Mouse (Mus musculus) layer of hippocampus, postnatal 10 days (tissue): ENCODE data around the gene Rpl24. TPM values are rescaled to one million over a fixed set of nuclear protein-coding genes. Genes with fewer than 3 reads are reported as not detected.

Experiments
- DNase-seq, 2 experiments: peaks; one replicate each; pipeline ENCODE4 v3.0.0; 2021; ENCODE audit warnings: low spot score in 2 of 2
- total RNA-seq, 2 experiments: library from RNA; stranded (reverse); gene quantifications; 2 replicates each; pipeline ENCODE4 v1.2.3; 2021

The Rpl24 gene
- total RNA-seq, 2 experiments from 2014 or later: 450 to 460 TPM

DNA sequence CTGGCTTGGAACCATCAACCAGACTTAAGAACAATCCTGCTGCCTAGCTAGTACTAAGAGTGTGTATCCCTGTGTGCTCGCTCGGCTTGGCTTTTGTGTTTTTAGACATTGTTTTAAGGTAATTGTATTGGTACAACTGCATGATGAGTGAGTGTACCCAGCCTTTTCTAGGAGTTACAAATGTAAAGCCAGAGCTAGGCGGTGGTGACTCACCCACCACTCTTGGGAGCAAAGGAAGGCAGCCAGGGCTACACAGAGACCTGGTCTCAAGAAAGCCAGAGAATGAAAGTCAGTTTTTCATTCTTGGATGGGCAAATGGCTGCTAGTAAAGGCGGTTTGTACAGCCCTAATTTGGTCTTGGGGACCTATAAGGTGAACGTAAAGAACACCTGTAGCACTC, 4.3 kb downstream of the Rpl24 start:
- no peak for DNase-seq

DNA sequence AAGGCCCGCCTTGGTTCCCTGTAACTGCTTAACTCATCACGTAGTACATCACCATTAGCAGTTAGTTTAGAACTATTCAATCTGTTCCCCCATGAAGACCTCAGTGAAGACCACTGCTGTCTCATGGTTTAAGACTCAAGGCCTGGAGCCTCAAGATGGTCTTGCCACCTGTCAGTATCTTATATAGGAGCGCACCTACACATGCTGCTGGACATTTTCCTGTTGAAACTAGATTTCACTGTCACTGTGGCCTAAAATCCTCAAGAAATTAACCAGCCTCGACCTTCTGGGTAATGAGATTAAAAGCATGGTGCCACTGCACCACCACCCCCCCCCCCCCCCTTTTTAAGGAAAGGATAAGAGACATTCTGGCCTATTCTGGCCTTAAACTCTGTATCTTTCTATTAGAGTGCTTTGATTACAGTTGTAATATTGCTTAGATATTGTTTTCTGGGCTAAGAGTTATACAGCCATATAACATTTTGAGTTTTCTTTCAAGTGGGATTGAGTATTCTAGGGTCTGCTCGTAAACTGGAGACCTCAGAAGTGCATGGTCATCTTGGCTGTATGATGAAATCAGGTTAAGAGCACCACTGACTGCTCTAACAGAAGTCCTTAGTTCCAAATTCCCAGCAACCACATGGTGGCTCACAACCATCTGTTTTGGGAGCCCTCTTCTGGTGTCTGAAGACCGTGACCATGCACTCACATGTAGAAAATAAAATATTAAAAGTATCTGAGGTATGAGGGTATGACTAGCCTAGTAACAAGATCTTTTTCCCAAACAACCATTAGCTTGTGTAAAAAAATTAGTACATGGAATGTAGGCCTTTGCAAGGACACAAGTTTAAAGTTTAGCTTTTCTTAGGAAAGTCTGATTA, 5.9 kb downstream of the Rpl24 start:
- DNase-seq: no peak

DNA sequence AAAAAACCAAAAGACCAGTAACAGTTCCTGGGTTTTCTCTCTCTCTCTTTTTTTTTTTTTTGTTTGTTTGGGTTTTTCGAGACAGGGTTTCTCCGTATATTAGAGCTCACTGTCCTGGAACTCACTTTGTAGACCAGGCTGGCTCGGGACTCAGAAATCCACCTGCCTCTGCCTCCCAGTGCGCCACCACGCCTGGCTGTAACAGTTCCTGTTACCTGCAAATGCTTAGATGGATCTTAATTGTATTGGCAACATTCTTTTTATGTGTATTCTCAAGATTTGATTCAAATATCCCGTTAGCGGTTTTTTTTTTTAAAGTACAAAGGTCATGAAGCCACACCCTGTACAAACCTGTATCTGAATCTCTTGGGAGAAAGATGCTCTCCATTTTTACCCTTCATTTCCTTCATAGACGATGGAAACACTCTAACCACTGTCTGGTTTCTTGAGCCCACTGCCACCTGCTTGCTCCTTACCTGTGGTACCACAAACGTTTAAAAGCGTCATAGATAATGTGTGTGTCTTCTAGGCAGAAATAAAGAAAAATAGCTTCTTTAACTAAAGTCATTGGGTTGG, 6.6 kb downstream of the Rpl24 start:
- no peak for DNase-seq

DNA sequence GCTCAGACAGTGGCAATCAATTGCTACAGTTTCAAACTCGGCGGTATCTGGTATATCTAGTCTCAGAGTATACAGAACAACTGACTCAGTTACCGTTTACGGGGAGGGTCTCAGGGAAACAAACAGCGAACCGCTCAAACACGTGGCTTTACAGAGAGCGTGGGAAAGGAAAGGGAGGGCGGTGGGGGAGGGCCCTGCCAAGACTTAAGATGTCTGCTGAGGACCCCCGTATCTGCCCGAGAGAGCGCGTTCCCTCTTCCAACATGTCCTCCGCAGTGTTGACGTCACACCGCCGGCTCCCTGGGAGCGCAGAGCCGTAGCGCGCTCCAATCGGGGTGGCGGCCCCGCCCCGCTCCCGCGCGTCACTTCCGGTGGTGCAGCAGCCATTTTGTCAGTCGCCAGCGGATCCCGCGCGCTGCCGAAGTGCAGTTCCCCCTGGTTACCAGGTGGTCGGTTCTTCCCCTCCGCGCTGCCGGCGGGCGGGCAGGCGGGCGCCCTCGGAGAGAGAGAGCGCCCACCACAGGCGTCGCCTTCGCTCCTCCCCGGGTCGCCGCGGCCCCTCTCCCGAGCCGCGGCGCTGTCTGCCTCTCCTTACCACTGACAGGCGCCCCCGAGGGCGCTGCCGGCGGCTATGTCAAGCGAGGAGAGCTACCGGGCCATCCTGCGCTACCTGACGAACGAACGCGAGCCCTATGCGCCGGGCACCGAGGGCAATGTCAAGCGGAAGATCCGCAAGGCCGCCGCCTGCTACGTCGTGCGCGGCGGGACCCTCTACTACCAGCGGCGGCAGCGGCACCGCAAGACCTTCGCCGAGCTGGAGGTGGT, 7.6 kb downstream of the Rpl24 start, which contains the start of gene Zbtb11:
Gene Zbtb11 (plus strand): TSS at position 453 of the 825 bp plus-strand sequence.
- peak; percentile 99 to 100 for DNase-seq

DNA sequence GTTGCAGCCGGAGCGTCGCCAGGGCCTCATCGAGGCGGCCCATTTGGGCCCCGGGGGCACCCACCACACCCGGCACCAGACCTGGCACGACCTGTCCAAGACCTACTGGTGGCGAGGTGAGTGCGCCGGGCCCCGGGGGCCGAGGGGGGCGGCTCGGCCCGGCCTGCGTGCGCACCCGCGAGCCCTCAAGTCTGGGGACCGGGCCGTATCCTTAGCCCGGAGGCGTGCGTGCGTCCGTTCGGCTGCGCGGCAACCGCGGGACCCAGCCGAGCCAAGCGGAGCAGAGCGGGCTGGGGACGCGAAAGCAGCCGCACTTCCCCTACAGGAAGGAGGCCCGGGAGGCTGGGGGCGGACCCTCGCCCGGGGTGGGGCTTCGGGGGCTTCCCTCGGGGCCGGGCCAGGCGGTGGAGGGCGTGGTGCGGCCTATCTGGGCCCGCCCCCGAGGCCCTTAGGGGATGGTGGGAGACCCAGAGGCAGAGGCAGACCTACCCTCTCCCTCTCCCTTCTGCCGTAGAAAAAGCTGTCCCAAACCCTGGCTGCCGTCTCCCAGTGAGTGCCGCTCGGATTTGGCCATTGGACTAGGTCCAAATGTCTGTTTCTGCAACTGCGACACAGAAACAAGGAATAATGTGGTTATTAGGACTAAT, 8.3 kb downstream of the Rpl24 start:
- peak; percentile 83 to 88 for DNase-seq

DNA sequence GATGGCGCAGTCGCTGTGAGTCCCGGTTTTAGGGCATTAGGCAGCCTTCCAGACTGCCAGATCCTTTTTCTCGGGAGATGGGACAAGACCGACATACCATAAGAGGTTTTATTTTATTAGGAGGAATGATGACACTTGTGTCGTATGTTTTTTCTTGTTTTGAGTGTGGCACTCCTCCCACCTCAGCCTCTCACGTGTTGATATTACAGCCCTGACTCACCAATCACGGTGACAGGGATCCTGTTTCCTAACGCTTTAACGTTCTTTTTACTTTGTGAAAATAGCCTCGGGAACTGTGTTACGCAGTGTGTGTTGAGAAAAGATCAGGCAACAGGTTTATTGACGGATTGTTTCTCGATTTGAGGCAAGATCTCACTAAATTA, 8.8 kb downstream of the Rpl24 start:
- no peak for DNase-seq

- DNase-seq: no peak
Measured at GRCm38 (mm10) chr16:55986001-55986400, 19.9 kb downstream of the Rpl24 start.

DNA sequence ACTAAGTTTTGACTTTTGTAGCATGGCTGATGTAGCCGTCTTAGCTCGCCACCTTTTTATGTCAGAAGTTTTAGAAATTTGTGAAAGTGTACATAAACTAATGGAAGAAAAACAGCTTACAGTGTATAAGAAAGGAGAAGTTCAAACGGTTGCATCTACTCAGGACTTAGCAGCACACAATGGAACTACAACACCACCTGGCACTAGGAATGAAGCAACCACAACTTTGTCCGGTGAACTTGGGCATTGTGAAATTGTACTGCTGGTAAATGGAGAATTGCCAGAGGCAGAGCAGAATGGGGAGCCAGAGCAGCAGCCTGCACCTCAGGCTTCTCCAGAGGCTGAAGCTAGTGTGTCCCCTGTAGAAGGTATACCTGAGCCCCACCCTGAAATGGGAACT, 24.2 kb downstream of the Rpl24 start:
- no peak for DNase-seq

DNA sequence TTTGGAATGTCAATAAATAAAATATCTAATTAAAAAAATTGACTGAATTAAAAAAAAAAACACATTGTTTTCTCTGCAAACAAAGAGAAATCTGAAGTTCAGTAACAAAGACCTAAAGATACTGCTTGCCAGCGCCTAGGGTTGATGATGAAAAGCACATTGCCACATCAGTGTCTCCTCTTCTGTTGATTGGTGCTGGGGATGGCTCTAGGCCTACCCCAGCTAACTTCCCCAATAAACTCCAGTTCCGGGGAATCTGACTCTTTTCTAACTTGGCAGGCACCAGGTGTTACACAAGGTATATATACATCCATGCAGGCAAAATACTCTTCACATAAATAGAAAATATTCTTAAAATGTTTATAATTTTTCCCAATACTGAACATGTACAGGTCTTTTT, 28.2 kb downstream of the Rpl24 start:
- DNase-seq: no peak

DNA sequence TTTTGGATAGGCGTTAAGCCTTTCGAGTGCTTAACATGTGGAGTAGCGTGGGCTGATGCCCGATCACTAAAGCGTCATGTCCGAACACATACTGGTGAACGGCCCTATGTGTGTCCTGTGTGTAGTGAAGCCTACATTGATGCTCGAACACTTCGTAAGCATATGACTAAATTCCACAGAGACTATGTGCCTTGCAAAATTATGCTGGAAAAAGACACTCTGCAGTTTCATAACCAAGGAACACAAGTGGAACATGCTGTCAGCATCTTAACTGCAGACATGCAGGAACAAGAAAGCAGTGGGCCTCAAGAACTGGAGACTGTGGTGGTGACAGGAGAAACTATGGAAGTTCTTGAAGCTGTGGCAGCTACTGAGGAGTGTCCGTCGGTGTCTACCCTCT, 40.7 kb downstream of the Rpl24 start:
- no peak for DNase-seq

GRCm38 (mm10) chr16:56008862-56009261, 42.8 kb downstream of the Rpl24 start:
- DNase-seq: no peak

DNA sequence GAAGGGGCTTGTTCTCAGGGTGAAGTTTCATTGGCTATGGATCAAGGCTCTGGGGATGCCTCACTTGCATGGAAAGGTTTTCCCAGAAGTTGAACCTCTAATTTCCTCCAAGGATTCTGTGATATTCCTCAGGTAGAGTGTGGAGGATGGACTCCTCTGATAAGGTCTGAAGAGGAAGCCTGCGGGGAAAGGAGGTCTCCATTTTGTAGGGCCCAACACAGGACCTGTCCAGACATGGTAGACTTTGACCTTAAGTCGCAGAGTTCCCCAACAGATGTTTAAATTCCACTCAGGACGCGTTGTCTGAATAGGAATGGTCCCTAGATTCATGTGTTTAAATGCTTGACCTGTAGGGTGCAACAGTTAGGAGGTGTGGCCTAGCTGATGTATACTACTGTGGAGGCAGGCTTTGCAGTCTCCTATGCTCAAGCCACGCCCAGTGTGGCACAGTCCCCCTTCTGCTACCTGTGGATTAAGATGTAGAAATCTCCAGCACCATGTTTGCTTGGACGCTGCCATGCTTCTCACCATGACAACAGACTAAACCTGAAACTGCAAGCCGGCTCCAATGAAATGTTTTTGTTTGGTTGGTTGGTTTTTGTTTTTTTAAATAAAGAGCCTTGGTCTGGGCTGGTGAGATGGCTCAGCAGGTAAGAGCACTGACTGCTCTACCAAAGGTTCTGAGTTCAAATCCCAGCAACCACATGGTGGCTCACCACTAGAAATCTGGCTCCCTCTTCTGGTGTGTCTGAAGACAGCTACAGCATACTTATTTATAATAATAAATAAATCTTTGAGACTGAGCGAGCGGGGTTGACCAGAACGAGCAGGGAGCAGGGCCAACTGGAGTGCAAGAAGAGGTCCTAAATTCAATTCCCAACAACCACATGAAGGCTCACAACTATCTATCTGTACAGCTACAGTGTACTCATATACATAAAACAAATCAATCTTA, 47.0 kb downstream of the Rpl24 start:
- no peak for DNase-seq

GRCm38 (mm10) chr16:56014076-56014475, 48.0 kb downstream of the Rpl24 start:
- DNase-seq: no peak

DNA sequence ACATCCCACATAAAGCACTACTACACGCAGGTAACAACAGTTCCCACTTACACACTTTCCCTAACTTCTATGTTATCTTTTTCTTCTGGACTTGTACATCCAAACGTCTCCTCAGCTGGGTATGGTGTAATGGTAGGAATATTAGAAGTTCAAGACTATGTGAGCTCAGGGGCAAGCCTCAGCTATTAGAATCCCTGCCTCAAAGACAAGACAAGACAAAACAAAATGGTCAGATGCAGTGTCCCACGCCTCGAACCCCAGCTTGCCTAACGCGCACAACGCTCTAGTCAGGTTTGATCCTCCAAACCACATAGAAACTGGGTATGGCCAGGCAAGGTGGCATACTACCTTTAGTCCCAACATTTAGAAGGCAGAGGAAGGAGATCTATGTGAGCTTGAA, 53.6 kb downstream of the Rpl24 start:
- no peak for DNase-seq

Other genes starting within 250 kb of the Rpl24 start
- 1 to 10 TPM; 4.4 to 4.5 TPM for gene Nfkbiz, start 127.4 kb upstream of the Rpl24 start, total RNA-seq
- gene Nxpe3, start 71.0 kb upstream of the Rpl24 start, total RNA-seq: 1 to 10 TPM; 7.9 to 8.3 TPM
- 10 to 100 TPM in 1 of 2 experiments, 1 to 10 TPM in 1; 9.8 to 11.5 TPM for gene Cep97, start 31.4 kb upstream of the Rpl24 start, total RNA-seq
- gene Zbtb11, start 7.6 kb downstream of the Rpl24 start, total RNA-seq: 10 to 100 TPM; 30.3 to 32.1 TPM
- gene Pcnp, start 63.5 kb downstream of the Rpl24 start, total RNA-seq: 100 to 1,000 TPM; 122 to 132 TPM
- gene Trmt10c, start 71.5 kb downstream of the Rpl24 start, total RNA-seq: 10 to 100 TPM; 10.3 to 10.9 TPM
- gene Senp7, start 82.1 kb downstream of the Rpl24 start, total RNA-seq: 10 to 100 TPM; 49.3 to 53.4 TPM
- gene Impg2, start 238.0 kb downstream of the Rpl24 start, total RNA-seq: 1 to 10 TPM in 1 of 2 experiments, under 1 TPM in 1; 0.87 to 1.2 TPM